Mouse (Mus musculus) olfactory bulb, adult 2 months (tissue): ENCODE results near the gene Msx3. TPM values are rescaled to one million over a fixed set of nuclear protein-coding genes. Genes with fewer than 3 reads are reported as not detected.

Source experiments
- H3K27ac ChIP-seq: fragments of 200-500 bp; 2 replicates; pipeline ENCODE4 v1.5.1; 2012; ENCODE audit warnings: low read depth, low read length; ENCODE audit not compliant: insufficient read depth
- H3K4me1 ChIP-seq: fragments of 200-500 bp; 2 replicates; pipeline ENCODE4 v1.6.1; 2012; ENCODE audit warnings: low read length; ENCODE audit not compliant: control insufficient read depth, insufficient read depth
- H3K4me3 ChIP-seq: fragments of 200-500 bp; 2 replicates; pipeline ENCODE4 v1.5.1; 2012; ENCODE audit warnings: mild to moderate bottlenecking, low read depth, low read length, moderate library complexity; ENCODE audit not compliant: insufficient read depth
- CTCF ChIP-seq: fragments of 200-500 bp; IDR thresholded peaks from 2 replicates; pipeline ENCODE4 v1.5.1; 2012; ENCODE audit warnings: low read depth, mild to moderate bottlenecking, low read length, moderate library complexity; ENCODE audit not compliant: insufficient read depth
- POLR2A ChIP-seq: fragments of 200-500 bp; IDR thresholded peaks from 2 replicates; pipeline ENCODE4 v1.6.1; 2012; ENCODE audit warnings: mild to moderate bottlenecking, low read depth, low read length, moderate library complexity; ENCODE audit not compliant: insufficient read depth
- WGBS: fragments of 180-500 bp; shearing (Covaris S2); methylation state at CpG from one replicate; pipeline ENCODE4 v1.1.7; 2018; 5-methylcytosine and 5-hydroxymethylcytosine counted together
- polyA plus RNA-seq: library from polyadenylated mRNA; stranded (reverse); fragments of >200 nt; gene quantifications from 2 replicates; pipeline ENCODE4 v1.2.4, GENCODE M21; 2012; ENCODE audit warnings: low replicate concordance; ENCODE audit not compliant: missing spikeins, insufficient read depth, insufficient read length

Msx3 gene
- polyA plus RNA-seq, 1 experiment, result not detected

- no peak overlapping the region for H3K27ac ChIP-seq
- 40% methylated on average over 3 of the region's 3 CpGs for WGBS
These were observed 11.7 kb downstream of the Msx3 start for GRCm38 (mm10) chr7:140037171-140037555.

GRCm38 (mm10) chr7:140036281-140037170 lies 12.4 kb downstream of the Msx3 start, which contains the start of the genes Zfp511 and Tubgcp2:
Zfp511 (plus strand) TSS chr7:140036391.
Tubgcp2 (minus strand) TSS chr7:140036669.
- TF ChIP-seq POLR2A (peak; percentile 91), CTCF (no peak)
- peak within 1 kb of the TSS; percentile 38; the same call in 1 of the 2 replicates for H3K27ac ChIP-seq
- WGBS, result under 1% methylated on average over 69 of the region's 69 CpGs
- H3K4me1 ChIP-seq, result peaks cover 12% of the 10 kb centered on the region
- H3K4me3 ChIP-seq, result peak within 1 kb of the TSS; percentile 86

More at GRCm38 (mm10) chr7:140037171-140037555, 11.7 kb downstream of the Msx3 start:
- Histone ChIP-seq H3K4me3 (peak overlapping the region; percentile 86), H3K4me1 (peaks cover 12% of the 10 kb centered on the region)
- no peak for TF ChIP-seq CTCF

GRCm38 (mm10) chr7:140035456-140035855 lies 13.4 kb downstream of the Msx3 start:
- TF ChIP-seq CTCF (no peak), POLR2A (no peak)
- no peak overlapping the region for H3K27ac ChIP-seq
- peaks cover 12% of the 10 kb centered on the region for H3K4me1 ChIP-seq
- WGBS, result 10% methylated on average over 7 of the region's 7 CpGs
- H3K4me3 ChIP-seq, result peak overlapping the region; percentile 86

GRCm38 (mm10) chr7:140033386-140033785 lies 15.5 kb downstream of the Msx3 start:
- peaks cover 12% of the 10 kb centered on the region for H3K4me1 ChIP-seq
- no peak overlapping the region for H3K27ac ChIP-seq
- 97% methylated on average over 9 of the region's 9 CpGs for WGBS
- TF ChIP-seq CTCF (no peak), POLR2A (no peak)
- H3K4me3 ChIP-seq, result no peak overlapping the region

- Histone ChIP-seq H3K4me3 (no peak overlapping the region), H3K4me1 (peaks cover 9% of the 10 kb centered on the region), H3K27ac (no peak overlapping the region)
- 93% methylated on average over 10 of the region's 10 CpGs for WGBS
- TF ChIP-seq POLR2A, result no peak
- TF ChIP-seq CTCF, result no peak
These were observed 16.5 kb downstream of the Msx3 start for GRCm38 (mm10) chr7:140032366-140032765.

GRCm38 (mm10) chr7:140031771-140032170 lies 17.1 kb downstream of the Msx3 start:
- no peak overlapping the region for H3K4me3 ChIP-seq
- WGBS, result 95% methylated on average over 12 of the region's 12 CpGs
- peaks cover 3% of the 10 kb centered on the region; the same call in 1 of the 2 replicates for H3K4me1 ChIP-seq
- TF ChIP-seq POLR2A (no peak), CTCF (no peak)
- H3K27ac ChIP-seq, result no peak overlapping the region

- WGBS, result 96% methylated on average over 17 of the region's 17 CpGs
- Histone ChIP-seq H3K4me3 (no peak overlapping the region), H3K27ac (no peak overlapping the region), H3K4me1 (no peaks in the 10 kb centered on the region)
- TF ChIP-seq CTCF, result no peak
- no peak for TF ChIP-seq POLR2A
These were observed 37.6 kb downstream of the Msx3 start for GRCm38 (mm10) chr7:140011336-140011735.

- Histone ChIP-seq H3K4me1 (no peaks in the 10 kb centered on the region), H3K4me3 (no peak overlapping the region), H3K27ac (no peak overlapping the region)
- TF ChIP-seq CTCF, result no peak
- TF ChIP-seq POLR2A, result no peak
- WGBS, result 97% methylated on average over 9 of the region's 9 CpGs
These were observed 41.1 kb downstream of the Msx3 start for GRCm38 (mm10) chr7:140007781-140008180.

- no peak for TF ChIP-seq POLR2A
- no peak for TF ChIP-seq CTCF
- Histone ChIP-seq H3K4me3 (no peak overlapping the region), H3K27ac (no peak overlapping the region), H3K4me1 (no peaks in the 10 kb centered on the region)
- 92% methylated on average over 9 of the region's 9 CpGs for WGBS
These were observed 41.9 kb downstream of the Msx3 start for GRCm38 (mm10) chr7:140006861-140007611.

- 94% methylated on average over 8 of the region's 8 CpGs for WGBS
- Histone ChIP-seq H3K4me1 (no peaks in the 10 kb centered on the region), H3K4me3 (no peak overlapping the region), H3K27ac (no peak overlapping the region)
- TF ChIP-seq CTCF, result no peak
- TF ChIP-seq POLR2A, result no peak
These were observed 44.2 kb downstream of the Msx3 start for GRCm38 (mm10) chr7:140004666-140005065.
